Mouse (Mus musculus): Measurements from ENCODE around the gene Fut2. TPM values are rescaled to one million over a fixed set of nuclear protein-coding genes. Genes with fewer than 3 reads are reported as not detected.

Fut2 gene
- polyA plus RNA-seq, 1 experiment: not detected

GRCm38 (mm10) chr7:45709677-45710355, 43.6 kb upstream of the Fut2 start:
- H3K9me3 ChIP-seq: no peaks in the 10 kb centered on the region
- H3K4me1 ChIP-seq: peaks cover 91% of the 10 kb centered on the region
- H3K36me3 ChIP-seq (replicated peaks; ENCODE audit: low read length): peaks cover 61% of the 10 kb centered on the region

GRCm38 (mm10) chr7:45709036-45709435, 42.8 kb upstream of the Fut2 start:
- no peak for TF ChIP-seq GATA1 (IDR thresholded peaks at IDR 0.05; ENCODE audit: borderline replicate concordance, low read length)
- TF ChIP-seq FLI1 (IDR thresholded peaks at IDR 0.05; ENCODE audit: low read length): no peak
- Histone ChIP-seq H3K27me3 (replicated peaks) (no peaks in the 10 kb centered on the region), H3K4me3 (replicated peaks) (peak overlapping the region; percentile 94), H3K9me3 (no peaks in the 10 kb centered on the region), H3K4me1 (peaks cover 92% of the 10 kb centered on the region), H3K36me3 (replicated peaks; ENCODE audit: low read length) (peaks cover 59% of the 10 kb centered on the region)

More at GRCm38 (mm10) chr7:45709677-45710355, 43.6 kb upstream of the Fut2 start:
- Histone ChIP-seq H3K27me3 (replicated peaks) (no peaks in the 10 kb centered on the region), H3K4me3 (replicated peaks) (peak overlapping the region; percentile 74)
- no peak for TF ChIP-seq GATA1 (IDR thresholded peaks at IDR 0.05; ENCODE audit: borderline replicate concordance, low read length)
- TF ChIP-seq FLI1 (IDR thresholded peaks at IDR 0.05; ENCODE audit: low read length): no peak

GRCm38 (mm10) chr7:45708221-45708761, 42.1 kb upstream of the Fut2 start:
- TF ChIP-seq GATA1 (IDR thresholded peaks at IDR 0.05; ENCODE audit: borderline replicate concordance, low read length) (no peak), FLI1 (IDR thresholded peaks at IDR 0.05; ENCODE audit: low read length) (no peak)
- Histone ChIP-seq H3K4me3 (replicated peaks) (peak overlapping the region; percentile 94), H3K9me3 (no peaks in the 10 kb centered on the region), H3K4me1 (peaks cover 92% of the 10 kb centered on the region), H3K27me3 (replicated peaks) (no peaks in the 10 kb centered on the region), H3K36me3 (replicated peaks; ENCODE audit: low read length) (peaks cover 52% of the 10 kb centered on the region)

GRCm38 (mm10) chr7:45707375-45707967, 41.3 kb upstream of the Fut2 start:
- Histone ChIP-seq H3K36me3 (replicated peaks; ENCODE audit: low read length) (peaks cover 43% of the 10 kb centered on the region), H3K4me1 (peaks cover 92% of the 10 kb centered on the region), H3K4me3 (replicated peaks) (peak overlapping the region; percentile 94), H3K9me3 (no peaks in the 10 kb centered on the region), H3K27me3 (replicated peaks) (no peaks in the 10 kb centered on the region)
- no peak for TF ChIP-seq FLI1 (IDR thresholded peaks at IDR 0.05; ENCODE audit: low read length)
- TF ChIP-seq GATA1 (IDR thresholded peaks at IDR 0.05; ENCODE audit: borderline replicate concordance, low read length): no peak

GRCm38 (mm10) chr7:45706721-45707241, 40.6 kb upstream of the Fut2 start:
- Histone ChIP-seq H3K9me3 (no peaks in the 10 kb centered on the region), H3K4me3 (replicated peaks) (peak overlapping the region; percentile 94), H3K27me3 (replicated peaks) (no peaks in the 10 kb centered on the region), H3K4me1 (peaks cover 88% of the 10 kb centered on the region), H3K36me3 (replicated peaks; ENCODE audit: low read length) (peaks cover 36% of the 10 kb centered on the region)
- TF ChIP-seq GATA1 (IDR thresholded peaks at IDR 0.05; ENCODE audit: borderline replicate concordance, low read length) (no peak), FLI1 (IDR thresholded peaks at IDR 0.05; ENCODE audit: low read length) (no peak)

GRCm38 (mm10) chr7:45705873-45706281, 39.7 kb upstream of the Fut2 start:
- Histone ChIP-seq H3K4me1 (peaks cover 86% of the 10 kb centered on the region), H3K36me3 (replicated peaks; ENCODE audit: low read length) (peaks cover 27% of the 10 kb centered on the region), H3K27me3 (replicated peaks) (no peaks in the 10 kb centered on the region), H3K4me3 (replicated peaks) (peak overlapping the region; percentile 94), H3K9me3 (no peaks in the 10 kb centered on the region)
- TF ChIP-seq FLI1 (IDR thresholded peaks at IDR 0.05; ENCODE audit: low read length) (no peak), GATA1 (IDR thresholded peaks at IDR 0.05; ENCODE audit: borderline replicate concordance, low read length) (no peak)

- H3K27me3 ChIP-seq (replicated peaks): peaks cover 2% of the 10 kb centered on the region
- H3K4me3 ChIP-seq (replicated peaks): peak overlapping the region; percentile 94
- H3K36me3 ChIP-seq (replicated peaks; ENCODE audit: low read length): peaks cover 23% of the 10 kb centered on the region
- H3K4me1 ChIP-seq: peaks cover 86% of the 10 kb centered on the region
- no peak for TF ChIP-seq GATA1 (IDR thresholded peaks at IDR 0.05; ENCODE audit: borderline replicate concordance, low read length)
- TF ChIP-seq FLI1 (IDR thresholded peaks at IDR 0.05; ENCODE audit: low read length): no peak
- no peaks in the 10 kb centered on the region for H3K9me3 ChIP-seq
Measured at GRCm38 (mm10) chr7:45705443-45705864, 39.3 kb upstream of the Fut2 start.

- Histone ChIP-seq H3K27me3 (replicated peaks) (peaks cover 8% of the 10 kb centered on the region), H3K36me3 (replicated peaks; ENCODE audit: low read length) (peaks cover 18% of the 10 kb centered on the region), H3K4me3 (replicated peaks) (peak within 1 kb of the TSS; percentile 94), H3K4me1 (peaks cover 86% of the 10 kb centered on the region), H3K9me3 (no peaks in the 10 kb centered on the region)
- TF ChIP-seq GATA1 (IDR thresholded peaks at IDR 0.05; ENCODE audit: borderline replicate concordance, low read length): no peak
- TF ChIP-seq FLI1 (IDR thresholded peaks at IDR 0.05; ENCODE audit: low read length): no peak
Measured at GRCm38 (mm10) chr7:45704730-45705442, 38.7 kb upstream of the Fut2 start, which contains the start of gene Dbp. Gene Dbp, plus strand, starts transcription at chr7:45705088.

- peak overlapping the region; percentile 94 for H3K4me3 ChIP-seq (replicated peaks)
- H3K4me1 ChIP-seq: peaks cover 86% of the 10 kb centered on the region
- TF ChIP-seq GATA1 (IDR thresholded peaks at IDR 0.05; ENCODE audit: borderline replicate concordance, low read length): no peak
- TF ChIP-seq FLI1 (IDR thresholded peaks at IDR 0.05; ENCODE audit: low read length): no peak
- peaks cover 16% of the 10 kb centered on the region for H3K27me3 ChIP-seq (replicated peaks)
- H3K9me3 ChIP-seq: no peaks in the 10 kb centered on the region
- peaks cover 10% of the 10 kb centered on the region for H3K36me3 ChIP-seq (replicated peaks; ENCODE audit: low read length)
Measured at GRCm38 (mm10) chr7:45704046-45704559, 37.9 kb upstream of the Fut2 start.
